Mouse (Mus musculus) hindbrain, embryonic 10.5 days (tissue): ENCODE results near the gene Kirrel. TPM values are rescaled to one million over a fixed set of nuclear protein-coding genes. Genes with fewer than 3 reads are reported as not detected.

Source experiments
- DNase-seq: peaks from one replicate; pipeline ENCODE4 v3.0.0-alpha.2; 2017; ENCODE audit warnings: low spot score
- H3K27ac ChIP-seq: fragments of 300-500 bp; sonication (generic); 2 replicates; pipeline ENCODE4 v1.5.1; 2016; ENCODE audit warnings: mild to moderate bottlenecking, moderate library complexity
- H3K27me3 ChIP-seq: fragments of 300-500 bp; sonication (generic); 2 replicates; pipeline ENCODE4 v1.6.1; 2016; ENCODE audit warnings: mild to moderate bottlenecking; ENCODE audit not compliant: poor library complexity, insufficient read depth, severe bottlenecking
- H3K36me3 ChIP-seq: fragments of 300-500 bp; sonication (generic); 2 replicates; pipeline ENCODE4 v1.6.1; 2016; ENCODE audit warnings: mild to moderate bottlenecking, moderate library complexity
- H3K4me1 ChIP-seq: fragments of 300-500 bp; sonication (generic); replicated peaks from 2 replicates; pipeline ENCODE4 v1.6.1; 2016; ENCODE audit warnings: mild to moderate bottlenecking
- H3K4me3 ChIP-seq: fragments of 300-500 bp; sonication (generic); 2 replicates; pipeline ENCODE4 v1.5.1; 2016; ENCODE audit warnings: mild to moderate bottlenecking, moderate library complexity
- H3K9me3 ChIP-seq: fragments of 300-500 bp; sonication (generic); 2 replicates; pipeline ENCODE4 v1.6.1; 2016; ENCODE audit warnings: mild to moderate bottlenecking, moderate library complexity
- WGBS: fragments of 180-500 bp; shearing (Covaris S2); methylation state at CpG from one replicate; pipeline ENCODE4 v1.1.7; 2016; 5-methylcytosine and 5-hydroxymethylcytosine counted together
- polyA plus RNA-seq: library from polyadenylated mRNA; unstranded; fragments of >200 nt; fragmentation: Nextera tagmentation; extraction: Ambion mirVana; gene quantifications from 2 replicates; pipeline ENCODE4 v1.2.1, GENCODE M21; 2016

The Kirrel gene
- polyA plus RNA-seq, 1 experiment from 2014 or later, result 11.7 TPM

DNA sequence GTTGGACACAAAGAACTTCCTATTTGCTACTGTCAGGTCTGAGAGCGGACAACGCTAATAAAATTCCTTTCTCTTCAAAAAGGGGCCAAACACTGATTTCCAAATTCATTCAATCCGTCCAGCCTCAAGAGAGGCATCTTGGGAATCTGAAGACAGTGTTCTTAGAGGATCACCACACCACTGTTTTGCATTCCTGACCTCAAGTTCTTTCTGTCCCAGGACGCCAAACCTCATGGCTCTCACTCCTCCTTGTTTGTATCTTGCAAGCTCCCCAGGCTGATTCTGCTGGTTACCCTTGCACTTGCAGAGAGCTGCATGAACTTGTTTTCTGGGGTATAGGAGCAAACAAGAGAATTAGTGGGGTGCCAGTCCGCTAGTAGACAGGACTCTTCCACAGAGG, 12.2 kb downstream of the Kirrel start:
- no peak for DNase-seq
- WGBS, result 75% methylated on average over 5 of the region's 5 CpGs
- Histone ChIP-seq H3K36me3 (peaks cover 51% of the 10 kb centered on the region), H3K9me3 (no peaks in the 10 kb centered on the region), H3K27me3 (no peaks in the 10 kb centered on the region), H3K4me3 (no peak overlapping the region), H3K27ac (no peak overlapping the region), H3K4me1 (peaks cover 86% of the 10 kb centered on the region)

DNA sequence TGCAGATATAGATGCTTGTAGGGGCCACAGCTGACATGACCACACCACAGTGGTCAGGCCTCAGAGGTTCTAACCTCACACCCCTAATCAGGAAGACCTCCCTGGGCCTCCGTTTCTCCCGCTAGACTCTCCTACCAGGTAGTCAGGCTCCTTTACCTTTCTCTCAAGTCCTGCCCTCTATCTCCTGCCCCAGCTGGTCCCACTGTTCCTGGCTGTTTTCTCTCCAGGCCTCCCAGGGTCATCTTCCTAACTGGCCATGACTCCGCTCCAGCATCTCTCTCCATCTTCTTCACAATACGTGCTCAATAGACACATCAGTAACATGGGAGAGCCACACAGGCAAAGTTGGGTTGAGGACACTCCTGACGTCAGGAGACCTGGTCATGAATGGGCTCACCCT, 12.9 kb downstream of the Kirrel start:
- H3K27me3 ChIP-seq, result no peaks in the 10 kb centered on the region
- WGBS, result 92% methylated on average over 5 of the region's 5 CpGs
- peaks cover 51% of the 10 kb centered on the region for H3K36me3 ChIP-seq

DNA sequence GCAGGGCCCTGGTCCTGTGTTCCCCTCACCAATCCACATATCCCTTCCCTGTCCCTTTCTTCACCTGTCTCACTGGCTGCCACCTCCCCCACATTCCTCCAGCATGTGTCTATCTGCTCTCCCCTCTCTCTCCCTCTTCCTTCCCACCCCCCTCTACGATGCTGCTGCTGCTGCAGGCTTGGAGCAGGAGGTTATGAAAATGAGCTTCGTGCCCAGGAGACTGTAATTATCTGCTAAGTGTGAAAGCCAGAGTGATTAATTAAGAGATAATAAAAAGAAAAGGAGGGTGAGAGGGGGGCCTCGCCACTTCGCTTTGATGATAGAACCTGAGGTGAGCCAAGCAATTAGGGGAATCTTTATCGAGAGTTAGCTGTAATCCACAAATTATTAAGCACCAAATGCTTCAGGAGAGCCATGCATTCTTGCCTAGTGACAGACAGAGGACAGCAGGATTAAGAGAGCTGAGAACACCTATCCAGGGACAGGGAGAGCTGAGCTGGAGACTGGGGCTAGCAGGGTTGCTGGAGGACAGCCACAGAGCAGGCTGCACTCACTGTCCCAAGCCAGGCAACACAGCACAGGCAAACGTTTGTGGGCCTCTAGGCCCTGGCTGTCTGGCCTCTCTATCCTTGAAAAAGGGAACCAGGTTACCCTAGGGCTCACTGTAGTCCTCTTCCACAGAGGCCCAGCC, 13.6 kb downstream of the Kirrel start:
- Histone ChIP-seq H3K9me3 (no peaks in the 10 kb centered on the region), H3K4me1 (peaks cover 87% of the 10 kb centered on the region), H3K27me3 (no peaks in the 10 kb centered on the region), H3K27ac (peak overlapping the region; percentile 60; the same call in 1 of the 2 replicates), H3K36me3 (peaks cover 51% of the 10 kb centered on the region), H3K4me3 (no peak overlapping the region)
- WGBS, result 65% methylated on average over 6 of the region's 6 CpGs
- no peak for DNase-seq

More for the DNA sequence above, 12.9 kb downstream of the Kirrel start:
- H3K27ac ChIP-seq, result no peak overlapping the region; the same call in none of the 2 replicates
- no peaks in the 10 kb centered on the region for H3K9me3 ChIP-seq
- no peak for DNase-seq
- no peak overlapping the region for H3K4me3 ChIP-seq
- H3K4me1 ChIP-seq, result peaks cover 91% of the 10 kb centered on the region

DNA sequence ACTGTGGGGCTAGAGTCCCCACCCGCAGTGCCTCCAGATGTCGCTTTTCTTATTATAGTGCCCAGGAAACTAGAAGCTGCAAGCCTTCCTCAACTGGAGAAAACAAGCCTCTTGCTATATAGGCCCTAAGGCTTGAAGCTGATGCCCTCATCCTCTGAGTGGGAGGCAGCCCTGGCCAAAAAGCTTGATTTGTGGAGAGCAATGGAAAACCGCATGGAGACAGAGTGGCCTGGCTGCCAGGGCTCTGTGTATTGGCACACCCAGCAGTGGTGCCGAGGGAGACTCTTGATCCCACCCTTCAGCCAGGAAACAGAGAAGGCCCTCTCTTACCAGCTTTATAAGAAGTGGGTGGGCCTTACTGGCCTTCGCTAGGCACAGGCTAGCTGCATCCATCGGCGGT, 15.4 kb downstream of the Kirrel start:
- H3K36me3 ChIP-seq, result peaks cover 52% of the 10 kb centered on the region
- no peak for DNase-seq
- H3K27me3 ChIP-seq, result no peaks in the 10 kb centered on the region
- H3K27ac ChIP-seq, result peak overlapping the region; percentile 83
- H3K9me3 ChIP-seq, result no peaks in the 10 kb centered on the region
- H3K4me3 ChIP-seq, result no peak overlapping the region
- 62% methylated on average over 7 of the region's 7 CpGs for WGBS
- peaks cover 87% of the 10 kb centered on the region for H3K4me1 ChIP-seq

DNA sequence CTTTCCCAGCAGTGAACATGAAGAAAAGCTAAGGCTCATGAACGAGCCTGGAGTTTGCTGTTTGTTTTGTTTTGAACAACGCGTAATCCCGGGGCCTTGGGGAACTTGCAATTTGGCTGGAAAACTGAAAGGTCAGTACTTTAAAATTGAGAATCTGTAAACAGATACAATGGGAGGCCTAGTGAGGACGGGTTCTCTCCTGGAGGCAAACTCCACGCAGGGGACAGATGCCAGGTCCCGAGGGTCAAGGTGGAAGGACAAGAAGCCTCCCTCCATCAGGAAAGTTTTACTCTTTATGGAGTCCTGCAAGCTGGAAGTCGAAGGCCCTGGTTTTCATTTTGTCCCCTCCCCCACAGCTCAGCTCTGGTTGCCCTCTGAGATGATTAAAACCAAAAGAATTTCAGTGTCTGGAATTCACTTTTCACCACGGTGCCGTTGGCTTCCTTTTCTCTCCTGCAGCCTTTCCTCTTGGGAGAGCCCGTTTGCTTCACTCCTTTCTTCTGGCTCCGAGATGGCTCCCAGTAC, 16.7 kb downstream of the Kirrel start:
- H3K4me1 ChIP-seq, result peaks cover 88% of the 10 kb centered on the region
- peak; percentile 57 for DNase-seq
- WGBS, result 24% methylated on average over 12 of the region's 12 CpGs

DNA sequence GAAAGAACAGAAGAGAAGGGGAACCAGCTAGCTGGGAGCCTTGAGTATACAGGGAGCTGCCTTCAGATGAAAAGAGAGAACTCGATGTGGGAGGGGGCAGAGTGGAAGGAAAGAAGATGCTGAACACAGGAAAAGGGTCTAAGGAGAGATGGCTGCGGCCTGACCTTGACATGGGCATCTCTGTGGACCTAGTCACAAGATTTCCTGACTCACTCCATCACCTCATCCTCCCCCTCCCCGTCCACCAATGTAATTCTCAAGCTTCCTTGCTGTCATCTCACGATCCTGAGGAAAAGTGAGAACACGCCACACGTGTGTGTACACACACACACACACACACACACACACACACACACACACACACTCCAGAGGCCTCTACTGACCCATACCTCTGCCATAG, 17.2 kb downstream of the Kirrel start:
- WGBS, result 60% methylated on average over 6 of the region's 6 CpGs
- Histone ChIP-seq H3K27ac (peak overlapping the region; percentile 83), H3K4me1 (peaks cover 88% of the 10 kb centered on the region), H3K9me3 (no peaks in the 10 kb centered on the region), H3K4me3 (no peak overlapping the region; the same call in 1 of the 2 replicates), H3K27me3 (no peaks in the 10 kb centered on the region), H3K36me3 (peaks cover 36% of the 10 kb centered on the region)
- DNase-seq, result no peak

More for the DNA sequence above, 16.7 kb downstream of the Kirrel start:
- H3K27ac ChIP-seq, result peak overlapping the region; percentile 83
- no peaks in the 10 kb centered on the region for H3K9me3 ChIP-seq
- H3K36me3 ChIP-seq, result peaks cover 40% of the 10 kb centered on the region
- H3K4me3 ChIP-seq, result peak overlapping the region; percentile 29; the same call in 1 of the 2 replicates
- no peaks in the 10 kb centered on the region for H3K27me3 ChIP-seq

DNA sequence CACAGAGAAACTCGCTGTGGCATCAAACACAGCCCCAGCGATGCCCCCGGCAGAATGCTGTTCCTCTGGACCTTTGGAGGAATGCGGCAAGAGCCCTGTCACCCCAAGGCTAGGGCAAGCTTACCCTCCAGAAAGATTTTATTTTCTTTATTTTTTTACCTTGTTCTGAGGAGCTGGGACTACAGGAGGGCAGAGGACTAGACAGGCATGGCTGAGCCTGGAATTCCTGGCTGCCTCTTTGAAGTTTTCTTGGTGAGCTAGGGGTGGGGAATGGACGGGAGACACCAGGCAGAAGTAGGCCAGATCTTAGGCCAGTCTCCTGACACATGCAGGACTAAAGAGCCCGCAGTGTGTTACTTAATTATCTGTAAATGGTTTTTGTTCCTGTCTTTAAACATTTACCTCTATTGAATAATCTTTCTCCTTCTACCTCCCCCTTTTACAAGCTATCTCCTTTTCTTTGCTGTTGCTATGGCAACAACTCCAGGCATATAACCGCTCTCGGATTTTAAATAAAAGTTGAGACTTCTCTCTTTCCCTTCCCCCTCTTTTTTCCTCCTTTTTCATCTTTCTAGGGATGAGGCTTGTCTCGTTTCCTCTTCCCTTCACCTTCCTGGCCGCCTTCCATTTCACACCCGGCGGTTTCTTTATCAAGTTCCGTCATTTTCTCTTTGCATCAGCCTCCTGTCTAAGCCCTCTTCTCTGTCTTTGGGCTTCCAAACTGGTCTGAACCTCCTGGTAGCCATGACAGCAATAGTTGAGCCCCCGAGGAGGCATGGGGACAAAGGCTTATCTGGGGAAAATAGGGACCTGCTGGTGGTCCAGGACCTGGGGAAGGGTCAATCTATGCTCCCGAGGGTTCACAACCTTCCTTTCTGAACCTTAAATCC, 19.9 kb downstream of the Kirrel start:
- Histone ChIP-seq H3K4me1 (peaks cover 96% of the 10 kb centered on the region), H3K9me3 (no peaks in the 10 kb centered on the region), H3K27me3 (no peaks in the 10 kb centered on the region), H3K27ac (peak overlapping the region; percentile 77), H3K4me3 (no peak overlapping the region), H3K36me3 (peaks cover 14% of the 10 kb centered on the region)
- no peak for DNase-seq
- WGBS, result 29% methylated on average over 15 of the region's 15 CpGs

DNA sequence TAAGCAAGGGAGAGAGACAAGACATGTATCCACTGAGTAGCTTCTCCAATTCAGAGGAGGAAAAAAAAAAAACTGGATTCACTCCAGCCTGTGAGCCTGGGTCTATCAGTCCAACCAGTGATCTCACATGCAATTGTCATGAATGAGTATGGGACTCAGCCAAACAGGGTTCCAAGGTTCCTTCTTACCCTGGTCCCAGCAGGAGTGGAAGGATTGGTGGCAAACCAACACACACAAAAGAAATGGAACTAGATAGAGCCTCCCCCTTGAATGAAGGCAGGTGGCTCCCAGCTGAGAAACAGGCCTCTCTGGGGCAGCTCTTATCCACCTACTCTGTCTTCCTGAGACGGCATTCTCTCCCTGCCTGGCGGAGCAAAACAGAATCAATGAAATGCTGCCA, 21.5 kb downstream of the Kirrel start:
- no peaks in the 10 kb centered on the region for H3K9me3 ChIP-seq
- no peak overlapping the region for H3K4me3 ChIP-seq
- 30% methylated on average over 2 of the region's 2 CpGs for WGBS
- peaks cover 88% of the 10 kb centered on the region for H3K4me1 ChIP-seq
- DNase-seq, result no peak
- no peaks in the 10 kb centered on the region for H3K27me3 ChIP-seq
- H3K27ac ChIP-seq, result peak overlapping the region; percentile 92
- H3K36me3 ChIP-seq, result peaks cover 17% of the 10 kb centered on the region

DNA sequence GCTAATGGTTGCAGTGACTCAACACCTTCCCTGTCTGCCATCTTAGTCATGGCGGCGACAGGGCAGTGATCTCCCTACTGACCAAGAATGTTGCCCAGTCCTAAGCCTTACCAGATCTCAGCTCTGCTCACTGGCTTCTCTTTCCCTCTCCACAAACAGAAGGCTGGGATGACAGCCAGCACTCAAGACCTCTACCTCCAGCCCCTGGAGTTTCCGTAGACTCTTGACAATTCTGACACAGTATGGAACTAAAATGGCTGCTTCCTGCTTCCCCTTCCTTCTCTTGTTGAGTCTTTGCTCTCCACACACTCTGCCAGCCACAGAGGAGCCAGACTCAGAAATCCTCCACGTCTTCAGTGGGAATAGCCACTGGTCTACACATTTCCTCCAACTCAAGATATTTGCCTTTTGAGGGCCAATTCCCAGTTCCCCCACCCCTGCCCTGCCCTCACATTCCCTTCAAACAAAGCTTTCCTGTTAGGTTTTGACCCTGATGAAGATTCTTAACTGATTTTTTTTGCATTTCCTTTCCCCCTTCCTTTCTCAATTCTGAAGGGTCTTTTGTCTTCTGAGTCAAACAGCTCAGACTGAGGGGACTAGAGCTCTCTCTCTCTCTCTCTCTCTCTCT, 22.3 kb downstream of the Kirrel start:
- WGBS, result 77% methylated on average over 4 of the region's 4 CpGs
- no peaks in the 10 kb centered on the region for H3K27me3 ChIP-seq
- no peak overlapping the region for H3K4me3 ChIP-seq
- DNase-seq, result no peak
- H3K4me1 ChIP-seq, result peaks cover 80% of the 10 kb centered on the region
- no peaks in the 10 kb centered on the region for H3K9me3 ChIP-seq
- peaks cover 20% of the 10 kb centered on the region for H3K36me3 ChIP-seq
- peak overlapping the region; percentile 92 for H3K27ac ChIP-seq

DNA sequence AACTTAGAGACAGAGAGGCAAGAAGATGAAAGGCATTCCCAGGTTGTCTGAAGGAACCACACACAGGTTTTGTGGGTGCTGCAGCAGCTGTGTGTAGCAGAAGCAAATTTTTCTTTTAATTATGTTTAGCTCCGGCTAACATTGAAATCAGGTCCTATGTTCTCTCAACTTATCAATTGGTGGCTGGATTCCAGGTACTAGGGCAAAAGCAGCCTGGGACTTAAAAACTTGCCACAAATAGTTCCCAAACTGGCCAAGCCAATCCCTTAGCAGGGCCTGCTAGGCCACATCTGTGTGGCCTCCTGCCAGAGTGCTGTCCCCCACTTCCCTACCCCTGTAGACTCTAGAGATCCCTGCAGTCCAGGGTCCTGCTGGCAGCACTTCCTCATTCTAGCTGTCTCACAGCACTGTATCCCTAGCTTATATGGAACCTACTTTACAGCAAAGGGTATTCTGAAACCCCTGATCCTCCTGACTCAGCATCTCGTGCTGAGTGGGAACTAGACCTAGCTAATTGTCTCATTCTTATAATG, 23.2 kb downstream of the Kirrel start:
- Histone ChIP-seq H3K4me1 (peaks cover 72% of the 10 kb centered on the region), H3K9me3 (no peaks in the 10 kb centered on the region), H3K4me3 (peak overlapping the region; percentile 26), H3K27ac (peak overlapping the region; percentile 92), H3K27me3 (no peaks in the 10 kb centered on the region), H3K36me3 (peaks cover 23% of the 10 kb centered on the region)
- DNase-seq, result no peak
- WGBS, result 73% methylated on average over 2 of the region's 2 CpGs

DNA sequence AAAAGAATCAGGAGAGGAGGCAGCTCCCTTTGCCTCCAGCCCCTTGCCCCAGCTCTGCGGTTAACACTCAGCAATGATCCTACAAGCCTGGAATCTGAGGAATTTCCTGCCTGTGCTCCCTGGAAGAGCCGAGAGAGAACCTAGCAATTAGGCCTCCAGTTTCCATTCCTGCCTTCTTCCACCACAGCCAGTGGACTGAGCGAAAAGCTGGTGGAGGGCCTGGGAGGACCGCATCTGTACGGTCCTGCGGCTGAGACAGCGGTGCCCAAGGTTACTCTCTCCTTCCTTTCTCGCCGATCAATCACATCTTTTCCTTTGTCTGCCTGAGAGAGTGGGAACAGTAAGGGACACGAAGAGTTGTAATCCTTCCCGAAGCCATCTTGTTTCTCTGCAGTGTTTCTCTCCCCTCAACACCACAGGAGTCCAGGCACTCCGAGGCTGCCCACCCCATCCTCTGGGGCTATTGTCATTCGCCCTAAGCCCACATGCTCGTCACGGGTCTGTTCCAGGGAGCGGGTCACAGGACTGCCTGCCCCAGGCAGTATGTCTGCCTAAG, 23.8 kb downstream of the Kirrel start:
- peak; percentile 68 for DNase-seq
- peaks cover 27% of the 10 kb centered on the region for H3K36me3 ChIP-seq
- H3K27ac ChIP-seq, result peak overlapping the region; percentile 92
- peak overlapping the region; percentile 26 for H3K4me3 ChIP-seq
- no peaks in the 10 kb centered on the region for H3K27me3 ChIP-seq
- peaks cover 69% of the 10 kb centered on the region for H3K4me1 ChIP-seq
- H3K9me3 ChIP-seq, result no peaks in the 10 kb centered on the region
- 2% methylated on average over 16 of the region's 16 CpGs for WGBS

DNA sequence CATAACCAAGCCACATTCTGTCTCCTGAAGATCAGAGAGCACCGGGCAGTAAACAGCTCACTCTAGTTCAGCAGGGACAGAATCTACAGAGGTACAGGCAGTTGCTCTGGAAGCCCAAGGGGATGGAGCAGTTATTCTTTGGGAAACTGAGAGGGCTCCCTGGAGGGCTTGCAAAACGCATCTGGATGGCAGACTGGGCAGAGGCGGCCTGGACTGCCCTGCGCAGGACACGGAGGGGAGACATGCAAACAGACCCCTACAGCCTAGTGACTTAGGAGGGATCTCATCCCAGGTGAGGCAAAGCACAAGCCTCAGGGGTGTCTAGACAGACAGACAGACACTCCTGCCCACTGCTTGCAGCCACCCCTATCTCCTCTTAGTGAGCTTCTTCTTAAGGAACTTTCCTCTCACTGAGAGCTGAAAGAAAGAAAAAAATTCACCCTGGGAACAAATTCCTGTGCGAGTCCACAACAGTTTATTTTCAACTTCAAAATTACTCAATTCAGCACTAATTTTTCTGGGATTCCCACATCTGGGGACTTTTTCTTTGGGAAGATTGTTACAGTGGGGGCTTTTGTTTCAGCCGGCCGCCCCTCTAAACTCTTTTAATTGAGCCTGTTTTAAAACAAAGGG, 24.4 kb downstream of the Kirrel start:
- Histone ChIP-seq H3K9me3 (no peaks in the 10 kb centered on the region), H3K4me3 (peak overlapping the region; percentile 26), H3K27ac (peak overlapping the region; percentile 92), H3K27me3 (no peaks in the 10 kb centered on the region), H3K4me1 (peaks cover 66% of the 10 kb centered on the region), H3K36me3 (peaks cover 26% of the 10 kb centered on the region)
- WGBS, result 14% methylated on average over 8 of the region's 8 CpGs
- DNase-seq, result peak; percentile 42
